Mouse (Mus musculus) kidney, adult 11 months (tissue): ENCODE measurements at regions not wholly inside any gene's neighbourhood (a gene's known extent, or its start where the extent isn't known, plus 50 kb on each side); places are given as distances from the start of the nearest gene placed in this dataset.
A peak's percentile ranks its signal among the peaks of the same experiment; 100 is the strongest.

Source experiments
- DNase-seq: peaks from one replicate; pipeline ENCODE4 v3.0.0; 2022

DNA sequence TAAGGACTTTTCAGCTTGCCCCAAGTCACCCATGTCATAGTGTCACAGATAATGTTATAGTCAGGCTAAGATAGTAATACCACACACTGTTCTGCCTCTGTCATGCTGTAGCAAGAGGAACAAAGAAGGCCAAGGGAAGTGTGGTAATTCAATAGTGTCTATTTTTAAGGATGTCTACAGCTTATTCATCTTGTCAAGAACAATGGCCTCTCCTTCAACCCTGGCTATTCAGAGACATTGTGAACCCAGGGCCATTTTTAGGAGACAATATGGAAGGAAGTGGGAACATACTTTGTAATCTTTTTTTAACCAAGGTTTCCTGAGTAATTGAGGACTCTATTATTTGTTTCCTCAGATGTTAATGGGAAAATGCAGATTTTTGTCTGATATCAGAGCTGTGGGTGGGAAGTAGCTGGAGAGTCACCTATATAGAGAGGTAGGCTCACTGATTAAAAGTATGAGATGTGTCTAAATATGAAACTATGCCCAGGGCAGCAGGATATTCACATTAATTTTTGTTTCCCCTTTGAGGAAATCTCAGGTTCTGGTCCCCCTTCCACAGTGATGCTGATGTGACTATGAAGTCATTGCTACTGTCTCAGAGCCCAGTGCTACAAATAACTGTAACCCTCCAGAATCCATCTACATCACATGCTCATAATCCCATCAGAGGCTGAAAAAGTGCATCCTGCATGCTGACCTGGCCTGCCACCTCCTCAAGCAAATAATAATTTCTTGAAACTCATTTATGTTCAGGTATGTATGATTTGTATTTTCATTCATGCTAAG is 85.7 kb upstream of the Lrrc3b start:
- DNase-seq, result peak; percentile 3

- no peak for DNase-seq
Measured at GRCm38 (mm10) chr14:15500600-15500999, 61.8 kb upstream of the Lrrc3b start.
